ENCODE assay signal across 8 mouse cellular contexts in genomic region chr3:153944335-153944990, GRCm38 (mm10). TPM values are rescaled to one million over a fixed set of nuclear protein-coding genes. Genes with fewer than 3 reads are reported as not detected.
A peak's percentile ranks its signal among the peaks of the same experiment; 100 is the strongest.
DNase-seq lines count a peak whose midpoint lies in the region; ATAC-seq and TF ChIP-seq lines count a peak whose summit lies in the region.

Acadm (minus strand) TSS chr3:153944632.

- no peaks in the 10 kb centered on the region for H3K27me3 ChIP-seq in embryonic facial prominence, embryonic 15.5 days
- H3K27me3 ChIP-seq in kidney, embryonic 14.5 days (ENCODE audit: control insufficient read depth, insufficient read depth, low read length): no peaks in the 10 kb centered on the region
- H3K27me3 ChIP-seq in limb, embryonic 15.5 days: no peaks in the 10 kb centered on the region

- peak; percentile 100 for DNase-seq in 416B (ENCODE audit: low read depth)
- peak; percentile 99 for DNase-seq in heart, adult 9 months (ENCODE audit: low spot score in 2 of 2)
- peak; percentile 90 to 93 for DNase-seq in monocyte, adult 2 months (ENCODE audit: low read depth in 1 of 2, low spot score in 2 of 2)
- peak; percentile 99 for DNase-seq in spleen, postnatal 36 days (ENCODE audit: low spot score in 2 of 2)

- no peaks in the 10 kb centered on the region for H3K9me3 ChIP-seq in embryonic facial prominence, embryonic 15.5 days (replicated peaks)
- H3K9me3 ChIP-seq in kidney, embryonic 14.5 days (ENCODE audit: control insufficient read depth, low read length): no peaks in the 10 kb centered on the region
- H3K9me3 ChIP-seq in limb, embryonic 15.5 days: no peaks in the 10 kb centered on the region

- H3K4me2 ChIP-seq in embryonic facial prominence, embryonic 15.5 days (replicated peaks): peak within 1 kb of the TSS; percentile 67
- peak within 1 kb of the TSS; percentile 52 for H3K4me2 ChIP-seq in kidney, embryonic 14.5 days (replicated peaks; ENCODE audit: low read depth, low read length)
- H3K4me2 ChIP-seq in limb, embryonic 15.5 days: peak within 1 kb of the TSS; percentile 64

- H3K36me3 ChIP-seq in embryonic facial prominence, embryonic 15.5 days: 0 out of 2 replicates have a peak, but pooled peaks cover 3% of the 10 kb centered on the region
- peaks cover 11% of the 10 kb centered on the region; the same call in 1 of the 2 replicates for H3K36me3 ChIP-seq in kidney, embryonic 14.5 days (ENCODE audit: control insufficient read depth, insufficient read depth, low read length)
- H3K36me3 ChIP-seq in limb, embryonic 15.5 days: peaks cover 10% of the 10 kb centered on the region; the same call in 1 of the 2 replicates

- peak within 1 kb of the TSS; percentile 80 for H3K4me3 ChIP-seq in bone marrow, adult 2 months (replicated peaks; ENCODE audit: control insufficient read depth, low read depth, low read length)
- H3K4me3 ChIP-seq in embryonic facial prominence, embryonic 15.5 days (replicated peaks): peak within 1 kb of the TSS; percentile 83
- H3K4me3 ChIP-seq in kidney, embryonic 14.5 days (ENCODE audit: low read length): peak within 1 kb of the TSS; percentile 82
- H3K4me3 ChIP-seq in limb, embryonic 15.5 days: peak within 1 kb of the TSS; percentile 86

- ATAC-seq in embryonic facial prominence, embryonic 15.5 days (ENCODE audit: insufficient number of reproducible peaks, low FRiP score, low TSS enrichment, low read depth): peak; percentile 97
- ATAC-seq in kidney, embryonic 14.5 days (ENCODE audit: low FRiP score, low TSS enrichment): peak; percentile 99
- peak; percentile 97 for ATAC-seq in limb, embryonic 15.5 days (ENCODE audit: insufficient number of reproducible peaks, low FRiP score, low TSS enrichment, low read depth)

- H3K4me1 ChIP-seq in bone marrow, adult 2 months (ENCODE audit: control insufficient read depth, insufficient read depth, low read length): peaks cover 1% of the 10 kb centered on the region; the same call in 1 of the 2 replicates
- H3K4me1 ChIP-seq in embryonic facial prominence, embryonic 15.5 days: peaks cover 10% of the 10 kb centered on the region
- H3K4me1 ChIP-seq in kidney, embryonic 14.5 days (ENCODE audit: control insufficient read depth, insufficient read depth, low read length): peaks cover 6% of the 10 kb centered on the region
- peaks cover 14% of the 10 kb centered on the region for H3K4me1 ChIP-seq in limb, embryonic 15.5 days

- TF ChIP-seq POLR2A in bone marrow, adult 2 months (IDR thresholded peaks at IDR 0.05; ENCODE audit: borderline replicate concordance, control insufficient read depth, low read depth, low read length): peak; percentile 94

- H3K9ac ChIP-seq in embryonic facial prominence, embryonic 15.5 days: peak within 1 kb of the TSS; percentile 72
- peak within 1 kb of the TSS; percentile 78 for H3K9ac ChIP-seq in kidney, embryonic 14.5 days (ENCODE audit: low read depth, low read length)
- peak within 1 kb of the TSS; percentile 66 for H3K9ac ChIP-seq in limb, embryonic 15.5 days

- under 1% methylated on average over 41 of the region's 41 CpGs for WGBS in bone marrow, adult 2 months
- WGBS in embryonic facial prominence, embryonic 15.5 days: under 1% methylated on average over 41 of the region's 41 CpGs
- under 1% methylated on average over 41 of the region's 41 CpGs for whole genome bisulfite sequencing in kidney, embryonic 14.5 days
- under 1% methylated on average over 41 of the region's 41 CpGs for WGBS in limb, embryonic 15.5 days

- TF ChIP-seq CTCF in bone marrow, adult 2 months (IDR thresholded peaks at IDR 0.05; ENCODE audit: control insufficient read depth, insufficient read depth, low read length): no peak

- H3K27ac ChIP-seq in bone marrow, adult 2 months (ENCODE audit: control insufficient read depth, insufficient read depth, low read depth, low read length, poor library complexity): peak within 1 kb of the TSS; percentile 75
- H3K27ac ChIP-seq in embryonic facial prominence, embryonic 15.5 days (replicated peaks): peak within 1 kb of the TSS; percentile 93
- H3K27ac ChIP-seq in kidney, embryonic 14.5 days (ENCODE audit: low read depth, low read length): peak within 1 kb of the TSS; percentile 77
- peak within 1 kb of the TSS; percentile 94 for H3K27ac ChIP-seq in limb, embryonic 15.5 days

RNA-seq across cellular contexts. Expression of gene Acadm, which starts in this region (rescaled TPM):
- 34.9 and 65.8 TPM in 2 replicates for polyA plus RNA-seq in bone marrow, adult 2 months (2011; ENCODE audit: insufficient read depth, insufficient read length, low replicate concordance, missing spikeins)
- polyA plus RNA-seq in embryonic facial prominence, embryonic 15.5 days (2015; fragmentation: Nextera tagmentation; extraction: Ambion mirVana): 71.2 and 76.8 TPM in 2 replicates
- 73.4 and 81.1 TPM in 2 replicates for polyA plus RNA-seq in kidney, embryonic 14.5 days (2014; fragmentation: Nextera tagmentation; extraction: Ambion mirVana)
- polyA plus RNA-seq in limb, embryonic 15.5 days (2015; fragmentation: Nextera tagmentation; extraction: Ambion mirVana): 68.9 and 83.0 TPM in 2 replicates

Comparison
In these comparisons a context has a peak if more than half of its experiments do, and no peak if none do; other contexts are left out.
1. Peak in every context shown above with its lines: DNase-seq, ATAC-seq, H3K4me3 ChIP-seq and H3K27ac ChIP-seq.